Mouse (Mus musculus): ENCODE data around the gene Gm11027. TPM values are rescaled to one million over a fixed set of nuclear protein-coding genes. Genes with fewer than 3 reads are reported as not detected.
A peak's percentile ranks its signal among the peaks of the same experiment; 100 is the strongest.

Gene Gm11027
- polyA plus RNA-seq, 1 experiment = not detected

DNA sequence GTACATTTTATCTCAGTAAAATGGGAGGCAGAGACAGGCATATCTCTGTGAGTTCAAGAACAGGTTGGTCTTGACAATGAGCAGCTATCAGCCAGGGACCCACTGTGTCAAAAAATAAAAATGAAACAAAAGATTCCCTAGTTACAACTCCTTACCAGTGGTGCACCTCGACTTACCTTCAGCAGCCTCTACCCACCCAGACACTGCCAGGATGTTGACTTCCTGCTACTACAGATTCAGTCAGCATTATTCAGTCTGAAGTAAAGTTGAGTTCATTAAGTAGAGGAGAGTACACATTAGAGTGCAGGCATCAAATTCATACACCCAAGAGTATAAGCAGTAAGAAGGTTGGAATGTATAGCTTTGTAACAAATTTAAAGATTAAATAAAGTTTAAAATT is 38.6 kb downstream of the Gm11027 start:
- Histone ChIP-seq H3K36me3 (ENCODE audit: control insufficient read depth, insufficient read depth) (no peaks in the 10 kb centered on the region), H3ac (ENCODE audit: control insufficient read depth, insufficient read length) (no peak overlapping the region), H3K4me2 (ENCODE audit: low read depth) (no peak overlapping the region), H3K27me3 (ENCODE audit: control insufficient read depth, insufficient read depth, insufficient read length) (no peaks in the 10 kb centered on the region), H3K79me2 (ENCODE audit: control insufficient read depth, insufficient read depth) (peaks cover 78% of the 10 kb centered on the region), H3K4me3 (no peak overlapping the region)
- TF ChIP-seq MYOD1 (IDR thresholded peaks at IDR 0.05; ENCODE audit: control insufficient read depth in 1 of 3, insufficient read length in 2 of 3, low read depth in 2 of 3) = no peak
- TF ChIP-seq REST (IDR thresholded peaks at IDR 0.05; ENCODE audit: insufficient read depth, insufficient read length) = no peak
- no peak for TF ChIP-seq SRF (IDR thresholded peaks at IDR 0.05; ENCODE audit: control insufficient read depth, insufficient read length, low read depth)
- TF ChIP-seq MYOG (IDR thresholded peaks at IDR 0.05; ENCODE audit: control insufficient read depth in 1 of 3, insufficient read depth in 1 of 3, insufficient read length in 2 of 3, low read depth in 2 of 3) = no peak
- no peak for TF ChIP-seq POLR2A (IDR thresholded peaks at IDR 0.05; ENCODE audit: insufficient read length, low read depth)
- no peak for TF ChIP-seq POLR2AphosphoS2 (IDR thresholded peaks at IDR 0.05; ENCODE audit: insufficient read length, low read depth)
- TF ChIP-seq TCF12 (IDR thresholded peaks at IDR 0.05; ENCODE audit: insufficient read depth, poor library complexity, severe bottlenecking) = no peak
- TF ChIP-seq USF1 (IDR thresholded peaks at IDR 0.05; ENCODE audit: low read depth) = no peak
- TF ChIP-seq TCF3 (IDR thresholded peaks at IDR 0.05; ENCODE audit: insufficient read length, low read depth) = no peak
- TF ChIP-seq E2F4 (IDR thresholded peaks at IDR 0.05; ENCODE audit: insufficient read depth) = no peak
- TF ChIP-seq MAX (IDR thresholded peaks at IDR 0.05; ENCODE audit: low read depth) = no peak
- TF ChIP-seq CEBPB (IDR thresholded peaks at IDR 0.05; ENCODE audit: insufficient read depth, poor library complexity, severe bottlenecking) = no peak

DNA sequence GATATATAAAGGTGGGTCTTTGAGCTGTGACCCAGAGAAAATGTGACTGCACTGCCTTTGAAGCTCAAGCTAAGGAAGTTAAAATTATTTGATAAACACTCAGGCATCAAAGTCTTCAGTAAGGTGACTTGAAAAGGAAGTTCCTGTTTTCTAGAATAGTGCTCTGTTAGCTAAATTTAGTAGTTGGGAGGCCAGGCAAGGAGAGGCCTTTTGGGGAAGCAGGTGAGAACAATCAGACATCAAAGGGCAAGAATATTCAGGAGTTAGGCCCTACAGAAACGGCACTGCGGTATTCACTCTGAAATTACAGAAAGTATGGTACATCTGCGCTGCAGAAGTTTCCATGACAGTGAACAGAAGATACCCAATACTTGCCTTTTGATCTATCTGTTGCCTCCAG is 40.3 kb downstream of the Gm11027 start:
- Histone ChIP-seq H3K4me3 (no peak overlapping the region), H3K36me3 (ENCODE audit: control insufficient read depth, insufficient read depth) (peaks cover 7% of the 10 kb centered on the region), H3K4me2 (ENCODE audit: low read depth) (no peak overlapping the region), H3K27me3 (ENCODE audit: control insufficient read depth, insufficient read depth, insufficient read length) (no peaks in the 10 kb centered on the region), H3ac (ENCODE audit: control insufficient read depth, insufficient read length) (no peak overlapping the region), H3K79me2 (ENCODE audit: control insufficient read depth, insufficient read depth) (peaks cover 68% of the 10 kb centered on the region)
- TF ChIP-seq MAX (IDR thresholded peaks at IDR 0.05; ENCODE audit: low read depth) (no peak), E2F4 (IDR thresholded peaks at IDR 0.05; ENCODE audit: insufficient read depth) (no peak), REST (IDR thresholded peaks at IDR 0.05; ENCODE audit: insufficient read depth, insufficient read length) (no peak), USF1 (IDR thresholded peaks at IDR 0.05; ENCODE audit: low read depth) (no peak), CEBPB (IDR thresholded peaks at IDR 0.05; ENCODE audit: insufficient read depth, poor library complexity, severe bottlenecking) (no peak), POLR2AphosphoS2 (IDR thresholded peaks at IDR 0.05; ENCODE audit: insufficient read length, low read depth) (no peak), MYOG (IDR thresholded peaks at IDR 0.05; ENCODE audit: control insufficient read depth in 1 of 3, insufficient read depth in 1 of 3, insufficient read length in 2 of 3, low read depth in 2 of 3) (no peak), TCF12 (IDR thresholded peaks at IDR 0.05; ENCODE audit: insufficient read depth, poor library complexity, severe bottlenecking) (no peak), POLR2A (IDR thresholded peaks at IDR 0.05; ENCODE audit: insufficient read length, low read depth) (no peak), TCF3 (IDR thresholded peaks at IDR 0.05; ENCODE audit: insufficient read length, low read depth) (no peak), MYOD1 (IDR thresholded peaks at IDR 0.05; ENCODE audit: control insufficient read depth in 1 of 3, insufficient read length in 2 of 3, low read depth in 2 of 3) (no peak), SRF (IDR thresholded peaks at IDR 0.05; ENCODE audit: control insufficient read depth, insufficient read length, low read depth) (no peak)

DNA sequence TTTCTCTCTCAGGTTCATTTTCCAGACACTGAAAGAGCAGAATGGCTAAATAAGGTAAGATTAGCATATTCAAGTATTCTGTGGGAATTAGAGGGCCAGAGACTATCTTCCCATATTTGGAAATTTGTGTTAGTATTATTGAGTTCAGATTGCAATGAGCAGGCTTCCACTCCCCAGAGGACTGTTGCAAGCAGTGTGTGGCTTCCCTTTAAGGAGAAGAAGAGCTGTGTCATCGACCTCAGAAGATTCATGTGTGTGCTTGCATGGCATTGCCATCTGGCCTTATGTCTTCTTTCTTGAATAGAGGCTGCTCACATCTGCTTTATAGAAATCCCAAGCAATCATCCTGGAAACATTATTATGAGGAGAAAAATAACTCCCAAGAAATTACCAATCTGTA is 42.6 kb downstream of the Gm11027 start:
- peaks cover 17% of the 10 kb centered on the region for H3K36me3 ChIP-seq (ENCODE audit: control insufficient read depth, insufficient read depth)
- no peaks in the 10 kb centered on the region for H3K27me3 ChIP-seq (ENCODE audit: control insufficient read depth, insufficient read depth, insufficient read length)
- H3K79me2 ChIP-seq (ENCODE audit: control insufficient read depth, insufficient read depth) = peaks cover 50% of the 10 kb centered on the region
- TF ChIP-seq POLR2A (IDR thresholded peaks at IDR 0.05; ENCODE audit: insufficient read length, low read depth) (no peak), MYOD1 (IDR thresholded peaks at IDR 0.05; ENCODE audit: control insufficient read depth in 1 of 3, insufficient read length in 2 of 3, low read depth in 2 of 3) (no peak), SRF (IDR thresholded peaks at IDR 0.05; ENCODE audit: control insufficient read depth, insufficient read length, low read depth) (peak; percentile 63), CEBPB (IDR thresholded peaks at IDR 0.05; ENCODE audit: insufficient read depth, poor library complexity, severe bottlenecking) (peak; percentile 41)
- H3K4me3 ChIP-seq = no peak overlapping the region
- no peak overlapping the region for H3ac ChIP-seq (ENCODE audit: control insufficient read depth, insufficient read length)
- H3K4me2 ChIP-seq (ENCODE audit: low read depth) = no peak overlapping the region

Other genes with a start within 250 kb of the Gm11027 start
- 14.5 TPM for gene Zfp386, start 227.7 kb upstream of the Gm11027 start, polyA plus RNA-seq (2012; fragmentation: generic; extraction: Trizol)
- gene Vipr2, start 197.7 kb upstream of the Gm11027 start, polyA plus RNA-seq (2012; fragmentation: generic; extraction: Trizol) = 0.31 TPM
- 4.5 TPM for gene Wdr60, start 12.4 kb upstream of the Gm11027 start, polyA plus RNA-seq (2012; fragmentation: generic; extraction: Trizol)
- gene Esyt2, start 5.8 kb downstream of the Gm11027 start, polyA plus RNA-seq (2012; fragmentation: generic; extraction: Trizol) = 16.1 TPM
- 4.4 TPM for gene Ncapg2, start 130.0 kb downstream of the Gm11027 start, polyA plus RNA-seq (2012; fragmentation: generic; extraction: Trizol)
- gene Ptprn2, start 210.3 kb downstream of the Gm11027 start, polyA plus RNA-seq (2012; fragmentation: generic; extraction: Trizol) = 0.22 TPM

Measured in myocyte (in vitro differentiated cells).